Mouse (Mus musculus) testis, adult 2 months (tissue): ENCODE measurements around the gene Egfem1.

Experiments used
- CTCF ChIP-seq: fragments of 200-500 bp; IDR thresholded peaks from 2 replicates; pipeline ENCODE4 v1.5.1; 2012; ENCODE audit warnings: low read depth, mild to moderate bottlenecking, inconsistent platforms, low read length, moderate library complexity; ENCODE audit not compliant: control insufficient read depth, insufficient read depth, insufficient replicate concordance
- POLR2A ChIP-seq: fragments of 200-500 bp; IDR thresholded peaks from 2 replicates; pipeline ENCODE4 v1.6.1; 2012; ENCODE audit warnings: low read depth, mild to moderate bottlenecking, inconsistent platforms, low read length, moderate library complexity; ENCODE audit not compliant: control insufficient read depth

DNA sequence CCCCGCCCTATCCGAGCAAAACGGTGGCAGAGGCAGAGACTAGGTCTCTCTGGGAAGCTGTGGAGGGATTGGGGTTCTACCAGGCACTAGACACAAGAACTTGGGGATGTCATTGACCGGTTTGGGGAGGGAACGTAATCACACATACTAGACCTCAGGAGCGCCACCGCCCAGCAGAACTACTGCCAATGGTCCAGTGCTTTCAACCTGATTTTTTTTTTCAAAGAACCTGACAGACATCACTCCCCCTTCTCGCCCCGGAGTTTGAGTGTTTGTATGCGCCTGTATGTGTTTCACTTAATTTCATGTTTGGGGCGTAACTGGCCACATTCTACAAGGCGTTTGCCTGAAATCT, 1.1 kb downstream of the Egfem1 start:
- TF ChIP-seq CTCF: no peak
- no peak for TF ChIP-seq POLR2A
